In genomic region chr1:154074270-154074669, GRCm38 (mm10) we compare ENCODE assay signal across 22 mouse cellular contexts.
A peak's percentile ranks its signal among the peaks of the same experiment; 100 is the strongest.
DNase-seq lines count a peak whose midpoint lies in the region; ATAC-seq and TF ChIP-seq lines count a peak whose summit lies in the region.
"Had no signal": no experiment of that assay in that cellular context is flagged by ENCODE, and none has a peak within 500 bp of the region (broad histone marks: within the 10 kb centered on the region; RNA-seq: fewer than 3 reads in every experiment).

No protein-coding gene starts in this region.

- no peak for DNase-seq in testis, postnatal 10 days (ENCODE audit: low spot score)
- DNase-seq in stomach, postnatal 0 days (ENCODE audit: low spot score): no peak
- no peak for DNase-seq in kidney, adult 2 months
- no peak for DNase-seq in layer of hippocampus, adult 9-11 months
- DNase-seq: adrenal gland, adult 2 months; adrenal gland, postnatal 25 days; cerebellum, adult 11 months; cerebellum, adult 9-10 months; cerebellum, postnatal 25 days; gastrocnemius, postnatal 36 days; heart, postnatal 10 days; heart, postnatal 4 days had no signal

- no peak overlapping the region for H3K27ac ChIP-seq in intestine, embryonic 15.5 days
- no peak overlapping the region for H3K27ac ChIP-seq in intestine, postnatal 0 days (ENCODE audit: low read depth, low read length)
- H3K27ac ChIP-seq in testis, adult 2 months (ENCODE audit: control insufficient read depth, insufficient read depth, low read depth, low read length): peak overlapping the region; percentile 79
- peak overlapping the region; percentile 40; the same call in 1 of the 2 replicates for H3K27ac ChIP-seq in stomach, postnatal 0 days (replicated peaks)
- H3K27ac ChIP-seq in kidney, adult 2 months (ENCODE audit: insufficient read depth, low read depth, low read length): no peak overlapping the region
- H3K27ac ChIP-seq: embryonic facial prominence, embryonic 12.5 days; forebrain, embryonic 15.5 days; hindbrain, embryonic 12.5 days had no signal

- TF ChIP-seq CTCF in intestine, postnatal 0 days (IDR thresholded peaks at IDR 0.05; ENCODE audit: low read depth): no peak
- TF ChIP-seq CTCF in testis, adult 2 months (IDR thresholded peaks at IDR 0.05; ENCODE audit: control insufficient read depth, insufficient read depth, insufficient replicate concordance, low read depth, low read length): no peak
- TF ChIP-seq CTCF in stomach, postnatal 0 days (IDR thresholded peaks at IDR 0.05; ENCODE audit: low read depth): no peak
- no peak for TF ChIP-seq CTCF in kidney, adult 2 months (conservative IDR thresholded peaks at IDR 0.05; ENCODE audit: insufficient read depth, insufficient read length, low read depth, low read length)

- WGBS in intestine, embryonic 15.5 days: 60% methylated on average over 1 of the region's 1 CpGs
- 50% methylated on average over 1 of the region's 1 CpGs for WGBS in intestine, postnatal 0 days
- 81% methylated on average over 1 of the region's 1 CpGs for WGBS in stomach, postnatal 0 days
- WGBS in kidney, adult 2 months: 89% methylated on average over 1 of the region's 1 CpGs

- H3K9me3 ChIP-seq in intestine, embryonic 15.5 days: no peaks in the 10 kb centered on the region
- H3K9me3 ChIP-seq in intestine, postnatal 0 days (ENCODE audit: control insufficient read depth): no peaks in the 10 kb centered on the region
- H3K9me3 ChIP-seq in stomach, postnatal 0 days (ENCODE audit: control insufficient read depth, low read length): no peaks in the 10 kb centered on the region
- H3K9me3 ChIP-seq: embryonic facial prominence, embryonic 12.5 days; forebrain, embryonic 15.5 days; hindbrain, embryonic 12.5 days had no signal

- no peaks in the 10 kb centered on the region for H3K36me3 ChIP-seq in intestine, embryonic 15.5 days
- no peaks in the 10 kb centered on the region for H3K36me3 ChIP-seq in intestine, postnatal 0 days (ENCODE audit: control insufficient read depth, insufficient read depth)
- H3K36me3 ChIP-seq in testis, adult 2 months (ENCODE audit: control insufficient read depth, insufficient read depth, low read length): no peaks in the 10 kb centered on the region
- no peaks in the 10 kb centered on the region for H3K36me3 ChIP-seq in stomach, postnatal 0 days (ENCODE audit: control insufficient read depth, insufficient read depth, low read length)
- H3K36me3 ChIP-seq in kidney, adult 2 months (ENCODE audit: control insufficient read depth, insufficient read depth, low read length): no peaks in the 10 kb centered on the region
- H3K36me3 ChIP-seq: embryonic facial prominence, embryonic 12.5 days; forebrain, embryonic 15.5 days; hindbrain, embryonic 12.5 days had no signal

- TF ChIP-seq EP300 in stomach, postnatal 0 days (optimal IDR thresholded peaks at IDR 0.05): no peak

- no peak overlapping the region for H3K9ac ChIP-seq in intestine, embryonic 15.5 days
- H3K9ac ChIP-seq in intestine, postnatal 0 days (ENCODE audit: low read depth, low read length): no peak overlapping the region
- H3K9ac ChIP-seq in stomach, postnatal 0 days (ENCODE audit: low read length): no peak overlapping the region
- H3K9ac ChIP-seq: embryonic facial prominence, embryonic 12.5 days; forebrain, embryonic 15.5 days; hindbrain, embryonic 12.5 days had no signal

- no peak for TF ChIP-seq POLR2A in testis, adult 2 months (IDR thresholded peaks at IDR 0.05; ENCODE audit: control insufficient read depth, low read depth, low read length)
- no peak for TF ChIP-seq POLR2A in kidney, adult 2 months (IDR thresholded peaks at IDR 0.05; ENCODE audit: low read depth, low read length)

- no peaks in the 10 kb centered on the region for H3K27me3 ChIP-seq in intestine, embryonic 15.5 days (replicated peaks)
- no peaks in the 10 kb centered on the region for H3K27me3 ChIP-seq in intestine, postnatal 0 days (replicated peaks; ENCODE audit: control insufficient read depth, insufficient read depth, low read length)
- H3K27me3 ChIP-seq in testis, adult 2 months (ENCODE audit: control insufficient read depth, insufficient read depth, low read length): no peaks in the 10 kb centered on the region
- H3K27me3 ChIP-seq in stomach, postnatal 0 days (ENCODE audit: control insufficient read depth, insufficient read depth, low read length): no peaks in the 10 kb centered on the region
- H3K27me3 ChIP-seq in kidney, adult 2 months (replicated peaks; ENCODE audit: control insufficient read depth, insufficient read depth, low read length): no peaks in the 10 kb centered on the region
- H3K27me3 ChIP-seq: CH12.LX; embryonic facial prominence, embryonic 12.5 days; forebrain, embryonic 15.5 days; hindbrain, embryonic 12.5 days had no signal

- H3K4me3 ChIP-seq in intestine, embryonic 15.5 days (replicated peaks): no peak overlapping the region
- H3K4me3 ChIP-seq in intestine, postnatal 0 days (ENCODE audit: low read depth, low read length): no peak overlapping the region
- no peak overlapping the region for H3K4me3 ChIP-seq in testis, adult 2 months (ENCODE audit: control insufficient read depth, low read depth, low read length)
- no peak overlapping the region for H3K4me3 ChIP-seq in stomach, postnatal 0 days (ENCODE audit: low read depth, low read length)
- no peak overlapping the region for H3K4me3 ChIP-seq in kidney, adult 2 months (ENCODE audit: insufficient read depth, low read depth, low read length)
- H3K4me3 ChIP-seq: embryonic facial prominence, embryonic 12.5 days; forebrain, embryonic 15.5 days; hindbrain, embryonic 12.5 days had no signal

- H3K4me1 ChIP-seq in intestine, embryonic 15.5 days (replicated peaks): no peaks in the 10 kb centered on the region
- H3K4me1 ChIP-seq in intestine, postnatal 0 days (replicated peaks; ENCODE audit: control insufficient read depth, insufficient read depth, low read length): no peaks in the 10 kb centered on the region
- H3K4me1 ChIP-seq in testis, adult 2 months (ENCODE audit: control insufficient read depth, insufficient read depth, low read length): no peaks in the 10 kb centered on the region
- 0 out of 2 replicates have a peak, but pooled peaks cover 1% of the 10 kb centered on the region for H3K4me1 ChIP-seq in stomach, postnatal 0 days (replicated peaks; ENCODE audit: control insufficient read depth, insufficient read depth)
- no peaks in the 10 kb centered on the region for H3K4me1 ChIP-seq in kidney, adult 2 months (ENCODE audit: control insufficient read depth, insufficient read depth, low read length)
- H3K4me1 ChIP-seq: embryonic facial prominence, embryonic 12.5 days; forebrain, embryonic 15.5 days; hindbrain, embryonic 12.5 days had no signal

- no peak overlapping the region for H3K4me2 ChIP-seq in intestine, embryonic 15.5 days (replicated peaks)
- no peak overlapping the region for H3K4me2 ChIP-seq in intestine, postnatal 0 days (replicated peaks; ENCODE audit: low read depth)
- no peak overlapping the region for H3K4me2 ChIP-seq in stomach, postnatal 0 days (replicated peaks; ENCODE audit: low read depth)
- H3K4me2 ChIP-seq: embryonic facial prominence, embryonic 12.5 days; forebrain, embryonic 15.5 days; hindbrain, embryonic 12.5 days had no signal

- ATAC-seq in intestine, embryonic 15.5 days: peak; percentile 34; the same call in 1 of the 2 replicates
- no peak for ATAC-seq in intestine, postnatal 0 days
- ATAC-seq in stomach, postnatal 0 days (ENCODE audit: low FRiP score, low TSS enrichment): no peak
- ATAC-seq: activated CD4-positive, CD25-positive, alpha-beta regulatory T cell, adult 4 months; forebrain, embryonic 15.5 days; hindbrain, embryonic 16.5 days; Patski had no signal

Comparison
In these comparisons a context has a peak if more than half of its experiments do, and no peak if none do; other contexts are left out.
1. H3K27ac ChIP-seq: peak in testis, adult 2 months (single experiment) and stomach, postnatal 0 days (single experiment); none in intestine, embryonic 15.5 days (single experiment), intestine, postnatal 0 days (single experiment) and kidney, adult 2 months (single experiment).